Mouse (Mus musculus) hindbrain, embryonic 15.5 days (tissue): ENCODE measurements around the gene Btg1. TPM values are rescaled to one million over a fixed set of nuclear protein-coding genes. Genes with fewer than 3 reads are reported as not detected.

Source experiments
- ATAC-seq: fragments of 200-750 bp; cut with Nextera tagmentation; 2 replicates; pipeline ENCODE4 v1.8.0; 2017; ENCODE audit warnings: low read depth, moderate number of reproducible peaks, moderate TSS enrichment; ENCODE audit not compliant: low FRiP score
- H3K27ac ChIP-seq: fragments of 300-500 bp; sonication (generic); replicated peaks from 2 replicates; pipeline ENCODE4 v1.5.1; 2015; ENCODE audit warnings: mild to moderate bottlenecking, inconsistent platforms
- H3K27me3 ChIP-seq: fragments of 300-500 bp; sonication (generic); 2 replicates; pipeline ENCODE4 v1.6.1; 2015; ENCODE audit warnings: control low read depth, inconsistent platforms
- H3K36me3 ChIP-seq: fragments of 300-500 bp; sonication (generic); 2 replicates; pipeline ENCODE4 v1.6.1; 2015; ENCODE audit warnings: control low read depth, inconsistent platforms
- H3K4me1 ChIP-seq: fragments of 300-500 bp; sonication (generic); replicated peaks from 2 replicates; pipeline ENCODE4 v1.6.1; 2015; ENCODE audit warnings: control low read depth, inconsistent platforms
- H3K4me2 ChIP-seq: fragments of 300-500 bp; sonication (generic); 2 replicates; pipeline ENCODE4 v1.6.1; 2015; ENCODE audit warnings: moderate library complexity, mild to moderate bottlenecking, inconsistent platforms
- H3K4me3 ChIP-seq: fragments of 300-500 bp; sonication (generic); 2 replicates; pipeline ENCODE4 v1.5.1; 2015; ENCODE audit warnings: mild to moderate bottlenecking, inconsistent platforms
- H3K9ac ChIP-seq: fragments of 300-500 bp; sonication (generic); 2 replicates; pipeline ENCODE4 v1.6.1; 2015; ENCODE audit warnings: inconsistent platforms
- H3K9me3 ChIP-seq: fragments of 300-500 bp; sonication (generic); 2 replicates; pipeline ENCODE4 v1.6.1; 2016; ENCODE audit warnings: control low read depth, inconsistent platforms
- WGBS: fragments of 180-500 bp; shearing (Covaris S2); methylation state at CpG from one replicate; pipeline ENCODE4 v1.1.7; 2015; 5-methylcytosine and 5-hydroxymethylcytosine counted together
- polyA plus RNA-seq: library from polyadenylated mRNA; unstranded; fragments of >200 nt; fragmentation: Nextera tagmentation; extraction: Ambion mirVana; gene quantifications from 2 replicates; pipeline ENCODE4 v1.2.1, GENCODE M21; 2015

The Btg1 gene
- polyA plus RNA-seq, 1 experiment from 2014 or later, result 43.2 TPM

DNA sequence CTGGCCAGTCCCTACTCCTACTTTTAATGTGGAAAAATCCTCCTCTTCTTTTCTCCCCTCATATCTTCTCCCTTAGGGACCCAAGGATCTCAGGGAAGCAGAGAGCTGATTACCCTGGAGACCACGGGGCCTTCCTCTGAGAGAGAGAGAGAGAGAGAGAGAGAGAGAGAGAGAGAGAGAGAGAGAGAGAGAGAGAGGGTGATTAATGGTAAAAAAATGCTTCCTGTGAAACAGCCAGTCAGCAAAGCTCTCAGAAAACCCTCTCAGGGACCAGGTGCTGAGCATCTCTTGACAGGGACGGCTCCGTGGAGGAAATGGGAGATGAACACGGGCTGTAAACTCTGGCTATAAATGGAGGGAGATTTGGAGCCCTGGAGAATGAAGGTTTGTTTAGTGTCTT is 18.7 kb downstream of the Btg1 start:
- no peak overlapping the region for H3K27ac ChIP-seq

DNA sequence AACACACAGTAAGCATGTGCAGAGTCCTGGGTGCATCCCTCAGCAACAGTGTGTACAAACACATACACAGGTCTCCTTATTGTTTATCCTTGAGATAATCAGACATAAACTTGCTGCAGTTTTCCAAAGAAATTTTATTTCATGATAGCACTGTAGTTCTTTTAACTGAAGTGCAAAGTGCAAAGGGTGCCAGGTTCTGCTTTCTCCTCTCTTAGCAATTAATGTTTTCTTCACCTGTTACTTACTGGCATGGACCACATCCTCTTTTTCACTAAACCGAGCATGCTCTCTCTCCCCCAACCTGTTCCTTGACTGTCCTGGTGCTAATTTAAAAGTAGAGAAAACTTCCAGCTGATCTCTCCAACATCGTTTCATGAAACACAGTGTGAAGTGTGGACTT is 21.7 kb downstream of the Btg1 start:
- no peak overlapping the region for H3K4me2 ChIP-seq
- H3K4me3 ChIP-seq, result no peak overlapping the region
- WGBS, result 95% methylated on average over 2 of the region's 2 CpGs
- no peaks in the 10 kb centered on the region; the same call in 1 of the 2 replicates for H3K36me3 ChIP-seq
- no peaks in the 10 kb centered on the region for H3K27me3 ChIP-seq
- H3K4me1 ChIP-seq, result 0 out of 2 replicates have a peak, but pooled peaks cover 3% of the 10 kb centered on the region
- no peak overlapping the region for H3K27ac ChIP-seq
- H3K9ac ChIP-seq, result no peak overlapping the region
- no peaks in the 10 kb centered on the region for H3K9me3 ChIP-seq
- ATAC-seq, result no peak

More for the DNA sequence above, 18.7 kb downstream of the Btg1 start:
- Histone ChIP-seq H3K4me1 (0 out of 2 replicates have a peak, but pooled peaks cover 3% of the 10 kb centered on the region), H3K9me3 (no peaks in the 10 kb centered on the region), H3K4me3 (no peak overlapping the region), H3K27me3 (no peaks in the 10 kb centered on the region), H3K9ac (no peak overlapping the region), H3K36me3 (no peaks in the 10 kb centered on the region; the same call in 1 of the 2 replicates), H3K4me2 (no peak overlapping the region)
- WGBS, result 52% methylated on average over 4 of the region's 4 CpGs
- no peak for ATAC-seq

DNA sequence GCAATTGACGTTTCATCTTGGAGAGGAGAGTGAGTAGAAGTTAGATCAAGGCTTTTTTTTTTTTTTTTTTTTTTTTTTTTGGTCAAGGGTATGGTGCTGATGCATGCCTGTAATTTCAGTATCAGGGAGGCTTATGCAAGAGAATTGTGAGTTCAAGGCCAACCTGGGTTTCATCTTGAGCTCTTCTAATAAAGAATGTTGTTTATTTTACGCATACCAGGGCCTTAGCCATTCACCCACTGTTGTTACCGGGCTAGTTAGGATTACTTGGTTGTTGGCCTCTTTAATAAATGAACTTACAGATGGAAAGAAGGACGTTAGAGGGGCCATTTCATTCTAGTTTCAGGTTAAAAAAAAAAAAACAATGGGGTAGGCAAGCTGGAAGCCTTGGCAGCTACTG is 25.2 kb downstream of the Btg1 start:
- ATAC-seq, result no peak
- peaks cover 10% of the 10 kb centered on the region for H3K4me1 ChIP-seq
- H3K4me2 ChIP-seq, result no peak overlapping the region
- H3K27me3 ChIP-seq, result no peaks in the 10 kb centered on the region
- H3K36me3 ChIP-seq, result no peaks in the 10 kb centered on the region; the same call in 1 of the 2 replicates
- WGBS, result 78% methylated on average over 4 of the region's 4 CpGs
- H3K27ac ChIP-seq, result no peak overlapping the region
- H3K4me3 ChIP-seq, result no peak overlapping the region
- no peaks in the 10 kb centered on the region for H3K9me3 ChIP-seq
- no peak overlapping the region for H3K9ac ChIP-seq

DNA sequence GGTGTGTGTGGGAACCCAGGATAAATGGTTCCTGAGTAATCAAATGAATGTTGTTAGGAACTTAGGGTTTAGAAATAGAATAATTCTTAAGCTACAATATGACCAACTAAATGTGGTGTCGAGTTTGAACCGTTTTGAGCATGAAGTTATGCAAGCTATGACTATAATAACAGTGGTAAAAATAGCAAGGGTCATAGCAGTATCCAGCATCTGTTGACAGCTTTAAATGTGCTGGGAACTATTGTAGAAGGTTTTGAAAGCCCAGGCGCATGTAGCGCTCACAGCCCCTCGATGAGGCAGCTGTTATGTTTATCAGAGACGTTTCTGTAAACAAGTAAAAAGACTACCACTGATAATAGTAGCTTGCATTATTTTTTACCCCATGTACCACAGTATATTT is 25.9 kb downstream of the Btg1 start:
- Histone ChIP-seq H3K9ac (no peak overlapping the region), H3K36me3 (no peaks in the 10 kb centered on the region; the same call in 1 of the 2 replicates), H3K9me3 (no peaks in the 10 kb centered on the region), H3K27me3 (no peaks in the 10 kb centered on the region), H3K27ac (no peak overlapping the region), H3K4me2 (no peak overlapping the region), H3K4me3 (no peak overlapping the region), H3K4me1 (peaks cover 17% of the 10 kb centered on the region)
- ATAC-seq, result no peak
- 86% methylated on average over 6 of the region's 6 CpGs for WGBS

DNA sequence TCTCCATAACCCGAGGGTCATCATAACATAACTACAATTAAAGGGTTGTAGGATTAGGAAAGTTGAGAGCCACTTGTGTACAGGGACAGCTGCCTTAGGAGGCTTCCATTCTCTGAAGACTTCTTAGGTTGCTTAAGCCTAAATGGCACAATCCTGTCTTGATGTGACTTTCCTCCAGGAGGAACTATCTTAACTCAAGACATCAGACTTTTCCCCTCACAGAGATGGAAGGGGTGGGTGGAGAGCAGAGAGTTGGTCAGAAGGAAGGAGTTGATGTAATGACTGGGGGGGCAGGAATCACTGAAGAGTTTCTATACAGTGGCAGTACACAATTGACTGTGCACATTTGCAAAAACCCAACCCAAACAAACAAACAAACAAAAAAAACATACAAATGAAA is 28.4 kb downstream of the Btg1 start:
- Histone ChIP-seq H3K4me3 (no peak overlapping the region), H3K9me3 (no peaks in the 10 kb centered on the region), H3K4me2 (no peak overlapping the region), H3K4me1 (peaks cover 18% of the 10 kb centered on the region), H3K9ac (no peak overlapping the region), H3K36me3 (no peaks in the 10 kb centered on the region), H3K27ac (no peak overlapping the region), H3K27me3 (no peaks in the 10 kb centered on the region)
- no peak for ATAC-seq
- 94% methylated on average over 1 of the region's 1 CpGs for WGBS

DNA sequence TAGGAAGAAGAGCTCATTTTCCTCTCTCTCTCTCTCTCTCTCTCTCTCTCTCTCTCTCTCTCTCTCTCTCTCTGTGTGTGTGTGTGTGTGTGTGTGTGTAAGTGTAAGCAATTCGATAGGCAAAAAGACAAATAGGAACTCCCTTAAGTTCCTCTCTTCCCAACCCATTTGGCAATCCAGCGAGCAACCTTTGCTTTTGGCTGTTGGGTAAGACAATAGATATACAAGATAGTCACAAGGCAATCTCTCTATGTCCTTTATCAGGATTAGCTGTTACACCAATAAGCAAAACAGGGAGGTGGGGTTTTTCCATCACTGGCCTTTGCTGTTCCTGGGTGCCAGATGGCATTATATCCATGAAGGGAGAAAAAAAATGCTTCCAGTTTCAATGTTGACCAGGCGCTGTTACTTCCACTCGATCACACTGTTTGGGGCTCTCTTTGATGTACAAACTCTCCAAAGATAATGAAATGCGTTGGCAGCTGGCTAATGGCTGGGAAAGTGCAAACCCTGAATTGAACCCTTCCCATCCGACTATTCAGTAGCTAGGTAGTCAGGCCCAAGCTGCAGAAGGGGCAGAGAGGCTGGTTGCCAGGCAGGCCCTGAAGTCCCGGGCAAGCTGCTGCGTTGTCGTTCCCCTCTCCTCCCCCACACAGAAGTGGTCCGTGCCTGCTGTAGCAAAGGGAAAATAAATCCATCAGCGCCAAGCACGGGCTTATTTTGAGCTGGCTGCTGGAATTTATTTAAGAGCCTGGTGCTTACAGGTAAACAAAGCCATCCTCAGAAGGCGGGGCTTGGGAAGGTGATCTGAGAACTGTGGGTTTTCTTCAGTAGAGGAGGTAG is 29.4 kb downstream of the Btg1 start:
- peak; percentile 94 for ATAC-seq
- H3K4me3 ChIP-seq, result 0 out of 2 replicates have a peak overlapping the region, but pooled peaks have one; percentile 4
- H3K4me1 ChIP-seq, result peaks cover 18% of the 10 kb centered on the region
- H3K4me2 ChIP-seq, result peak overlapping the region; percentile 38
- no peaks in the 10 kb centered on the region for H3K9me3 ChIP-seq
- H3K27ac ChIP-seq, result peak overlapping the region; percentile 62
- no peaks in the 10 kb centered on the region for H3K27me3 ChIP-seq
- H3K36me3 ChIP-seq, result no peaks in the 10 kb centered on the region
- WGBS, result 7% methylated on average over 13 of the region's 13 CpGs
- no peak overlapping the region for H3K9ac ChIP-seq

DNA sequence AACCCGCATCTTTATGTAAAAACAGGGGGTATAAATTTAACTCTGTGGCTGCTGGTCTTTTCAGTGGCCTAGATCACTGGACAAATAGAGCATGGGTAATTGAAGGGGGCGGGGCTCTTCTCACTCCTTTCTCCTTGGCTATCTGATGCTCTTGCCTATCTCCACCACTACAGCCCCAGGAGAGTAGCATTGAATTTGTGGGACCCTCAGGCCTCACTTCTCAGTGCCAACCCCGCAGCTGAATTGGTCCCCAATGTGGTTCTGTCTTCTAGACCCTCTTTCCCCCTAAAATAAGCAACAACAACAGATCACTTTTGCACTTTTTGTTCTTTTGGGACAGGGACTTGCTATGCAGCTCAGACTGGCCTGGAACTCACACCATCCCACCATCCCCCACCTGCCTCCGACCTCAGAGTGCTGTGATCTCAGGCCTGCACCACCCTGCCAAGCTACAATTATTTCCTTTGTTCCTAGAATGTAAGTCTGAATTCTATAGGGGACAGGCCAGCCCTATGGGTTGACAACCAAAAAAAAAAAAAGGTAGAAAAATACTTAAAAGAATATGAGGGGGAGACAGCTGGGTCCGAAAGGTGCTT is 30.2 kb downstream of the Btg1 start:
- Histone ChIP-seq H3K36me3 (no peaks in the 10 kb centered on the region), H3K27ac (peak overlapping the region; percentile 62), H3K4me2 (peak overlapping the region; percentile 38), H3K4me3 (no peak overlapping the region), H3K9ac (no peak overlapping the region), H3K9me3 (no peaks in the 10 kb centered on the region), H3K4me1 (peaks cover 18% of the 10 kb centered on the region), H3K27me3 (no peaks in the 10 kb centered on the region)
- 25% methylated on average over 5 of the region's 5 CpGs for WGBS
- ATAC-seq, result peak; percentile 56

DNA sequence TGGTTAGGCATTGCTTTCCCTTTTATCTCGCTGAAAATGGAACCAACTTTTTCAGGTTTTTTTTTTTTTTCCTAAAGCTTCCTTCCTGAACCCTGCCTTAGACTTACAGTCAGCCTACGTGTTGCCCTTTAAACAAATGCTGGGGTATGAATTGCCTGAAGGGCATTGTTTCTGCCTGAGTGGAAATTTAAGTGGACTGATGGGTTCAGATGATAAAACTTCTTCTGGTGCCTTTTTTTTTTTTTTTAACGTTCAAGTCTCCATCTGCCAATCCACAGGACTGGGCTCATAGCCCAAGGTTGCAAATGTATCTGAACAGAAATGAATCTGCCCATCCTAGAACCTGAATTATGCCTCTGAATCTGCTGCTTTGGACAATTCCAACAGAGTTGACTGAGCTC is 31.4 kb downstream of the Btg1 start:
- H3K36me3 ChIP-seq, result no peaks in the 10 kb centered on the region
- no peak overlapping the region for H3K9ac ChIP-seq
- H3K4me1 ChIP-seq, result peaks cover 18% of the 10 kb centered on the region
- H3K9me3 ChIP-seq, result no peaks in the 10 kb centered on the region
- ATAC-seq, result no peak
- WGBS, result 51% methylated on average over 3 of the region's 3 CpGs
- no peaks in the 10 kb centered on the region for H3K27me3 ChIP-seq
- no peak overlapping the region for H3K4me3 ChIP-seq
- no peak overlapping the region for H3K4me2 ChIP-seq
- no peak overlapping the region for H3K27ac ChIP-seq

DNA sequence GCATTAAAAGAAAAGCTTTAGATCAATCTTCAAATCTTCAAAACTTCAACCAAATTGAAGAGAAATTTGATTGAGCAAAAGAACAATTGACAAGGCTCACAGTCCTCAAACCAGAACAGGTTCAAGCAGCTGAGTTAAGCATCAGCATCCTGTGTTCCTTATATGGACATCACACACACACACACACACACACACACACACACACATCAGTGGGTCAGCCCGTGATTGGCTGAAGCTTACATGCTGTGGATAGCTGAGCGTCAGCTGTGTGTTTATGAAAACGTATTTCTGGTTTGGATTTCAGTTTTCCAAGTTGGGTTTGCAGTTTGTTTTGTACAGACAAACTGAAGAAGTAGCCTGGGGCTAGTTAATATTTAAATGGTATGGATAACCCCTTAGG is 32.7 kb downstream of the Btg1 start:
- H3K27me3 ChIP-seq, result no peaks in the 10 kb centered on the region
- H3K27ac ChIP-seq, result no peak overlapping the region
- H3K9me3 ChIP-seq, result no peaks in the 10 kb centered on the region
- H3K36me3 ChIP-seq, result no peaks in the 10 kb centered on the region
- peaks cover 18% of the 10 kb centered on the region for H3K4me1 ChIP-seq
- no peak for ATAC-seq
- WGBS, result 87% methylated on average over 3 of the region's 3 CpGs
- no peak overlapping the region for H3K9ac ChIP-seq
- H3K4me2 ChIP-seq, result no peak overlapping the region
- H3K4me3 ChIP-seq, result no peak overlapping the region

DNA sequence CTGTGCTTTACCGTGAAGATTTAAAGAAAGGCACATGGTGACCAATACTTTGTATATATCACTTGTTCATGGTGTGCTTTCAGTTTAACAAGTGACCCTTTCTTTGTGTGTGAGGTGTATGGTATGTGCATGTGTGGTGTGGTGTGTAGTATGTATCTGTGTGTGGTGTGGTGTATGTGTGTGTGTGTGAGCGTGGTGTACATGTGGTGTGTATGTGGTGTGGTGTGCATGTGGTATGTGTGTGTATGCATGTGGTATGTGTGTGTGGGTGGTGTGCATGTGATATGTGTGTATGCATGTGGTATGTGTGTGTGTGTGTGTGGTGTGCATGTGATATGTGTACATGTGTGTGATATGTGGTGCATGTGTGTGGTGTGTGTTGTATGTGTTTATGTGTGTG is 35.6 kb downstream of the Btg1 start:
- Histone ChIP-seq H3K9me3 (no peaks in the 10 kb centered on the region), H3K36me3 (no peaks in the 10 kb centered on the region), H3K4me3 (no peak overlapping the region), H3K27me3 (no peaks in the 10 kb centered on the region), H3K9ac (no peak overlapping the region), H3K27ac (no peak overlapping the region), H3K4me1 (peaks cover 5% of the 10 kb centered on the region; the same call in 1 of the 2 replicates), H3K4me2 (no peak overlapping the region)
- ATAC-seq, result no peak
- WGBS, result 70% methylated on average over 2 of the region's 2 CpGs

DNA sequence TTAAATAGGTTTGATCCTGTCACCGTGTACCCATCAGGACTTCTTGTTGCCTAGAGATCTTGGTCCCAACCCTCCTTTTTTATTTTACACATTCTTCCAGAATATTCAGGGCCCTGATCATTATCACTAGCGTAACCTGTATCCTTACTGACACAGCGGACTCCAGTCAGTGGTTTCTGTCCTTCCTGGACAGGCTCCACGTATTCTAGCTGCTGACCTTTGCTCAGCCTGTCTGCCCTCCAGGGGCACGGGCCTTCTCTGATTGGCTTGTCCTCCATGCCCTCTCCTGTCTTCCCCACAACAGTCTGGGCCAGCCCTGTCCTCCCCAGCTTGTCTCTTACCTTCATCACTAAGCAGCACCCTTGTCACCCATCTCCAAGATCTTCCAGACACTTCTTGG is 36.2 kb downstream of the Btg1 start:
- Histone ChIP-seq H3K27me3 (no peaks in the 10 kb centered on the region), H3K4me2 (no peak overlapping the region), H3K27ac (no peak overlapping the region), H3K4me3 (no peak overlapping the region), H3K4me1 (no peaks in the 10 kb centered on the region; the same call in 1 of the 2 replicates), H3K9ac (no peak overlapping the region), H3K36me3 (no peaks in the 10 kb centered on the region), H3K9me3 (no peaks in the 10 kb centered on the region)
- 79% methylated on average over 5 of the region's 5 CpGs for WGBS
- no peak for ATAC-seq

DNA sequence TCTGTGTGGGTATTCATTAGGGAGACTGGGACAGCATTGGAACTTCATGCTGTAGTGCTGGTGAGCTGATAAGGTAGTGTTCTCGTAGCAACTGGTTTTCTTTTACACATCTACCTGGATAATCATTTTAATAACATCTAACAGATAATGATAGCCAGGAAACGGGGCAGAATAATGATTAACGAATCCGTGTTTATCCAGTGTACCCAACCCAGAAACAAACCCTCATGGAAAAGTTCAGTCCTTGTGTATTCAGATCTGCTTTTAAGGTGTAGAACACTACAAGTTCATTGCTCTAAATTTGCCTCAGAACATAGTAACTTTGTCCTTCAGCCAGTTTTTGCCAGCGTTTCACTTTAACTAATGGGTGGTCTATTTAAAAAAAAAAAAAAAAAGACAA is 37.3 kb downstream of the Btg1 start:
- Histone ChIP-seq H3K4me3 (no peak overlapping the region), H3K4me1 (peaks cover 8% of the 10 kb centered on the region), H3K9ac (no peak overlapping the region), H3K36me3 (no peaks in the 10 kb centered on the region), H3K27me3 (no peaks in the 10 kb centered on the region), H3K27ac (no peak overlapping the region), H3K9me3 (no peaks in the 10 kb centered on the region), H3K4me2 (no peak overlapping the region)
- ATAC-seq, result no peak
- WGBS, result 93% methylated on average over 5 of the region's 5 CpGs
